In genomic region chr2:169234368-169235070, GRCm38 (mm10) we compare ENCODE assay signal across 25 mouse cellular contexts.
A peak's percentile ranks its signal among the peaks of the same experiment; 100 is the strongest.
DNase-seq lines count a peak whose midpoint lies in the region; ATAC-seq and TF ChIP-seq lines count a peak whose summit lies in the region.
"Had no signal": no experiment of that assay in that cellular context is flagged by ENCODE, and none has a peak within 500 bp of the region (broad histone marks: within the 10 kb centered on the region; RNA-seq: fewer than 3 reads in every experiment).

No protein-coding gene starts in this region.

- no peaks in the 10 kb centered on the region for H3K9me3 ChIP-seq in intestine, embryonic 14.5 days (ENCODE audit: control insufficient read depth, low read length)
- H3K9me3 ChIP-seq in intestine, postnatal 0 days (ENCODE audit: control insufficient read depth): no peaks in the 10 kb centered on the region
- H3K9me3 ChIP-seq in lung, embryonic 15.5 days: no peaks in the 10 kb centered on the region
- H3K9me3 ChIP-seq in stomach, embryonic 14.5 days (ENCODE audit: control insufficient read depth, low read depth, low read length): no peaks in the 10 kb centered on the region
- no peaks in the 10 kb centered on the region for H3K9me3 ChIP-seq in stomach, postnatal 0 days (ENCODE audit: control insufficient read depth, low read length)
- no peaks in the 10 kb centered on the region for H3K9me3 ChIP-seq in midbrain, embryonic 16.5 days (replicated peaks; ENCODE audit: control insufficient read depth, low read length, poor library complexity, severe bottlenecking)
- H3K9me3 ChIP-seq: embryonic facial prominence, embryonic 15.5 days; forebrain, embryonic 10.5 days; heart, embryonic 10.5 days; heart, embryonic 15.5 days; hindbrain, embryonic 13.5 days had no signal

- DNase-seq in intestine, embryonic 14.5 days (ENCODE audit: low spot score): peak; percentile 62
- no peak for DNase-seq in lung, postnatal 36 days
- no peak for DNase-seq in stomach, postnatal 0 days (ENCODE audit: low spot score)
- DNase-seq: adrenal gland, adult 2 months; adrenal gland, postnatal 25 days; cerebellum, adult 18-20 months; cerebellum, adult 9-11 months; cerebellum, postnatal 36 days; gastrocnemius, postnatal 36 days; heart, adult 18-20 months; heart, postnatal 14 days had no signal

- H3K36me3 ChIP-seq in intestine, embryonic 14.5 days (ENCODE audit: control insufficient read depth, insufficient read depth, low read length): no peaks in the 10 kb centered on the region
- no peaks in the 10 kb centered on the region for H3K36me3 ChIP-seq in intestine, postnatal 0 days (ENCODE audit: control insufficient read depth, insufficient read depth)
- no peaks in the 10 kb centered on the region for H3K36me3 ChIP-seq in lung, embryonic 15.5 days
- H3K36me3 ChIP-seq in stomach, embryonic 14.5 days (ENCODE audit: control insufficient read depth, insufficient read depth, low read length): no peaks in the 10 kb centered on the region
- H3K36me3 ChIP-seq in stomach, postnatal 0 days (ENCODE audit: control insufficient read depth, insufficient read depth, low read length): no peaks in the 10 kb centered on the region
- no peaks in the 10 kb centered on the region for H3K36me3 ChIP-seq in midbrain, embryonic 16.5 days (ENCODE audit: control insufficient read depth, insufficient read depth, low read length)
- H3K36me3 ChIP-seq: embryonic facial prominence, embryonic 15.5 days; forebrain, embryonic 10.5 days; heart, embryonic 10.5 days; heart, embryonic 15.5 days; hindbrain, embryonic 13.5 days had no signal

- H3K4me2 ChIP-seq in intestine, embryonic 14.5 days (ENCODE audit: low read length): 0 out of 2 replicates have a peak overlapping the region, but pooled peaks have one; percentile 18
- H3K4me2 ChIP-seq in intestine, postnatal 0 days (replicated peaks; ENCODE audit: low read depth): no peak overlapping the region
- H3K4me2 ChIP-seq in lung, embryonic 15.5 days: no peak overlapping the region
- no peak overlapping the region for H3K4me2 ChIP-seq in stomach, embryonic 14.5 days (replicated peaks; ENCODE audit: low read depth, low read length)
- H3K4me2 ChIP-seq in stomach, postnatal 0 days (replicated peaks; ENCODE audit: low read depth): no peak overlapping the region
- no peak overlapping the region for H3K4me2 ChIP-seq in midbrain, embryonic 16.5 days (ENCODE audit: low read length)
- H3K4me2 ChIP-seq: embryonic facial prominence, embryonic 15.5 days; heart, embryonic 15.5 days; hindbrain, embryonic 13.5 days had no signal

- H3K27ac ChIP-seq in intestine, embryonic 14.5 days (ENCODE audit: low read depth): peak overlapping the region; percentile 14; the same call in 1 of the 2 replicates
- no peak overlapping the region for H3K27ac ChIP-seq in intestine, postnatal 0 days (ENCODE audit: low read depth, low read length)
- peak overlapping the region; percentile 53 for H3K27ac ChIP-seq in lung, embryonic 15.5 days
- H3K27ac ChIP-seq in stomach, embryonic 14.5 days (ENCODE audit: low read length): peak overlapping the region; percentile 27; the same call in 1 of the 2 replicates
- no peak overlapping the region for H3K27ac ChIP-seq in stomach, postnatal 0 days (replicated peaks)
- H3K27ac ChIP-seq in midbrain, embryonic 16.5 days (ENCODE audit: low read length): no peak overlapping the region
- H3K27ac ChIP-seq: embryonic facial prominence, embryonic 15.5 days; forebrain, embryonic 10.5 days; heart, embryonic 10.5 days; heart, embryonic 15.5 days; hindbrain, embryonic 13.5 days had no signal

- no peak overlapping the region for H3K9ac ChIP-seq in intestine, embryonic 14.5 days (ENCODE audit: low read length)
- H3K9ac ChIP-seq in intestine, postnatal 0 days (ENCODE audit: low read depth, low read length): no peak overlapping the region
- H3K9ac ChIP-seq in lung, embryonic 15.5 days: no peak overlapping the region
- H3K9ac ChIP-seq in stomach, embryonic 14.5 days (replicated peaks; ENCODE audit: low read depth, low read length): no peak overlapping the region
- H3K9ac ChIP-seq in stomach, postnatal 0 days (ENCODE audit: low read length): no peak overlapping the region
- H3K9ac ChIP-seq in midbrain, embryonic 16.5 days (ENCODE audit: low read depth, low read length): no peak overlapping the region
- H3K9ac ChIP-seq: embryonic facial prominence, embryonic 15.5 days; heart, embryonic 15.5 days; hindbrain, embryonic 13.5 days had no signal

- no peak overlapping the region for H3K4me3 ChIP-seq in intestine, embryonic 14.5 days (ENCODE audit: low read depth, low read length)
- no peak overlapping the region for H3K4me3 ChIP-seq in intestine, postnatal 0 days (ENCODE audit: low read depth, low read length)
- no peak overlapping the region for H3K4me3 ChIP-seq in lung, embryonic 15.5 days
- no peak overlapping the region for H3K4me3 ChIP-seq in stomach, embryonic 14.5 days (ENCODE audit: low read depth, low read length)
- no peak overlapping the region for H3K4me3 ChIP-seq in stomach, postnatal 0 days (ENCODE audit: low read depth, low read length)
- H3K4me3 ChIP-seq in midbrain, embryonic 16.5 days (ENCODE audit: low read depth, low read length): no peak overlapping the region
- H3K4me3 ChIP-seq: embryonic facial prominence, embryonic 15.5 days; erythroblast, embryonic 14.5 days; forebrain, embryonic 10.5 days; heart, embryonic 10.5 days; heart, embryonic 15.5 days; hindbrain, embryonic 13.5 days had no signal

- TF ChIP-seq EP300 in stomach, postnatal 0 days (optimal IDR thresholded peaks at IDR 0.05): no peak

- WGBS in intestine, embryonic 14.5 days: 24% methylated on average over 11 of the region's 11 CpGs
- 36% methylated on average over 11 of the region's 11 CpGs for WGBS in intestine, postnatal 0 days
- WGBS in lung, embryonic 15.5 days: 39% methylated on average over 11 of the region's 11 CpGs
- 41% methylated on average over 11 of the region's 11 CpGs for WGBS in stomach, embryonic 14.5 days
- WGBS in stomach, postnatal 0 days: 35% methylated on average over 11 of the region's 11 CpGs
- 92% methylated on average over 11 of the region's 11 CpGs for WGBS in midbrain, embryonic 16.5 days

- TF ChIP-seq CTCF in intestine, postnatal 0 days (IDR thresholded peaks at IDR 0.05; ENCODE audit: low read depth): no peak
- no peak for TF ChIP-seq CTCF in stomach, postnatal 0 days (IDR thresholded peaks at IDR 0.05; ENCODE audit: low read depth)

- H3K4me1 ChIP-seq in intestine, embryonic 14.5 days (replicated peaks; ENCODE audit: control insufficient read depth, insufficient read depth, low read length): peaks cover 12% of the 10 kb centered on the region; the same call in 1 of the 2 replicates
- no peaks in the 10 kb centered on the region for H3K4me1 ChIP-seq in intestine, postnatal 0 days (replicated peaks; ENCODE audit: control insufficient read depth, insufficient read depth, low read length)
- H3K4me1 ChIP-seq in lung, embryonic 15.5 days: peaks cover 13% of the 10 kb centered on the region
- peaks cover 6% of the 10 kb centered on the region; the same call in 1 of the 2 replicates for H3K4me1 ChIP-seq in stomach, embryonic 14.5 days (ENCODE audit: control insufficient read depth, insufficient read depth, low read length)
- no peaks in the 10 kb centered on the region for H3K4me1 ChIP-seq in stomach, postnatal 0 days (replicated peaks; ENCODE audit: control insufficient read depth, insufficient read depth)
- no peaks in the 10 kb centered on the region for H3K4me1 ChIP-seq in midbrain, embryonic 16.5 days (ENCODE audit: control insufficient read depth, insufficient read depth, low read length)
- H3K4me1 ChIP-seq: embryonic facial prominence, embryonic 15.5 days; forebrain, embryonic 10.5 days; heart, embryonic 10.5 days; heart, embryonic 15.5 days; hindbrain, embryonic 13.5 days had no signal

- ATAC-seq in intestine, embryonic 14.5 days (replicated peaks; ENCODE audit: low FRiP score, low TSS enrichment, low read depth): peak; percentile 37; the same call in 1 of the 2 replicates
- no peak for ATAC-seq in intestine, postnatal 0 days
- ATAC-seq in lung, embryonic 15.5 days (ENCODE audit: borderline replicate concordance, extremely low read depth, low FRiP score, low TSS enrichment): peak; percentile 88
- ATAC-seq in stomach, embryonic 14.5 days (ENCODE audit: insufficient number of reproducible peaks, insufficient read depth, low FRiP score, low read depth): 0 out of 2 replicates have a peak, but pooled peaks have one; percentile 53
- ATAC-seq in stomach, postnatal 0 days (ENCODE audit: low FRiP score, low TSS enrichment): no peak
- ATAC-seq in midbrain, embryonic 16.5 days: no peak
- ATAC-seq: activated CD4-positive, CD25-positive, alpha-beta regulatory T cell, adult 4 months; forebrain, embryonic 14.5 days; Patski had no signal

- no peaks in the 10 kb centered on the region for H3K27me3 ChIP-seq in intestine, embryonic 14.5 days (replicated peaks; ENCODE audit: control insufficient read depth, insufficient read depth, low read length)
- no peaks in the 10 kb centered on the region for H3K27me3 ChIP-seq in intestine, postnatal 0 days (replicated peaks; ENCODE audit: control insufficient read depth, insufficient read depth, low read length)
- no peaks in the 10 kb centered on the region for H3K27me3 ChIP-seq in lung, embryonic 15.5 days
- H3K27me3 ChIP-seq in stomach, embryonic 14.5 days (ENCODE audit: control insufficient read depth, insufficient read depth, low read length): no peaks in the 10 kb centered on the region
- H3K27me3 ChIP-seq in stomach, postnatal 0 days (ENCODE audit: control insufficient read depth, insufficient read depth, low read length): no peaks in the 10 kb centered on the region
- no peaks in the 10 kb centered on the region for H3K27me3 ChIP-seq in midbrain, embryonic 16.5 days (ENCODE audit: control insufficient read depth, insufficient read depth, low read depth, low read length)
- H3K27me3 ChIP-seq: CH12.LX; embryonic facial prominence, embryonic 15.5 days; heart, embryonic 15.5 days; hindbrain, embryonic 13.5 days; Patski had no signal

Comparison
In these comparisons a context has a peak if more than half of its experiments do, and no peak if none do; other contexts are left out.
1. ATAC-seq: peak in intestine, embryonic 14.5 days (single experiment), lung, embryonic 15.5 days (single experiment) and stomach, embryonic 14.5 days (single experiment); none in intestine, postnatal 0 days (single experiment), stomach, postnatal 0 days (single experiment) and midbrain, embryonic 16.5 days (single experiment).
2. H3K27ac ChIP-seq: peak in intestine, embryonic 14.5 days (single experiment), lung, embryonic 15.5 days (single experiment) and stomach, embryonic 14.5 days (single experiment); none in intestine, postnatal 0 days (single experiment), stomach, postnatal 0 days (single experiment) and midbrain, embryonic 16.5 days (single experiment).